Mouse (Mus musculus): ENCODE data around the gene Slc12a8. TPM values are rescaled to one million over a fixed set of nuclear protein-coding genes. Genes with fewer than 3 reads are reported as not detected.
A peak's percentile ranks its signal among the peaks of the same experiment; 100 is the strongest.
"Not testable (repeated sequence)": the region's sequence is repeated elsewhere in the genome, so short reads cannot be mapped to it uniquely, and the experiment has no call there.

The Slc12a8 gene
- polyA plus RNA-seq, 1 experiment from 2014 or later: 0.92 TPM

GRCm38 (mm10) chr16:33508082-33508481, 9.0 kb upstream of the Slc12a8 start:
- no peaks in the 10 kb centered on the region for H3K27me3 ChIP-seq (replicated peaks; ENCODE audit: control insufficient read depth, insufficient read depth, low read length)
- no peak overlapping the region for H3K4me3 ChIP-seq (replicated peaks; ENCODE audit: low read length)
- no peak overlapping the region for H3K4me2 ChIP-seq (ENCODE audit: low read length)
- no peaks in the 10 kb centered on the region for H3K4me1 ChIP-seq (replicated peaks; ENCODE audit: control insufficient read depth, insufficient read depth, low read length)
- no peak overlapping the region for H3K9ac ChIP-seq (replicated peaks; ENCODE audit: low read depth, low read length)
- no peak for ATAC-seq
- 92% methylated on average over 4 of the region's 4 CpGs for WGBS
- H3K9me3 ChIP-seq (ENCODE audit: control insufficient read depth, low read length): no peaks in the 10 kb centered on the region
- H3K36me3 ChIP-seq (ENCODE audit: control insufficient read depth, insufficient read depth): no peaks in the 10 kb centered on the region
- H3K27ac ChIP-seq (ENCODE audit: low read length): no peak overlapping the region

- 92% methylated on average over 2 of the region's 2 CpGs for WGBS
- H3K27me3 ChIP-seq (replicated peaks; ENCODE audit: control insufficient read depth, insufficient read depth, low read length); H3K4me1 ChIP-seq (replicated peaks; ENCODE audit: control insufficient read depth, insufficient read depth, low read length); H3K4me2 ChIP-seq (ENCODE audit: low read length); H3K36me3 ChIP-seq (ENCODE audit: control insufficient read depth, insufficient read depth); H3K27ac ChIP-seq (ENCODE audit: low read length); H3K4me3 ChIP-seq (replicated peaks; ENCODE audit: low read length); H3K9me3 ChIP-seq (ENCODE audit: control insufficient read depth, low read length); H3K9ac ChIP-seq (replicated peaks; ENCODE audit: low read depth, low read length); ATAC-seq: not testable (repeated sequence)
Observed at GRCm38 (mm10) chr16:33509231-33509630, 7.9 kb upstream of the Slc12a8 start.

GRCm38 (mm10) chr16:33510856-33511255, 6.3 kb upstream of the Slc12a8 start:
- H3K4me1 ChIP-seq (replicated peaks; ENCODE audit: control insufficient read depth, insufficient read depth, low read length); H3K4me3 ChIP-seq (replicated peaks; ENCODE audit: low read length); H3K27ac ChIP-seq (ENCODE audit: low read length); H3K27me3 ChIP-seq (replicated peaks; ENCODE audit: control insufficient read depth, insufficient read depth, low read length); H3K9me3 ChIP-seq (ENCODE audit: control insufficient read depth, low read length); ATAC-seq; H3K4me2 ChIP-seq (ENCODE audit: low read length); H3K36me3 ChIP-seq (ENCODE audit: control insufficient read depth, insufficient read depth); H3K9ac ChIP-seq (replicated peaks; ENCODE audit: low read depth, low read length): not testable (repeated sequence)
- 85% methylated on average over 4 of the region's 4 CpGs for WGBS

- Histone ChIP-seq H3K4me2 (ENCODE audit: low read length) (no peak overlapping the region), H3K4me3 (replicated peaks; ENCODE audit: low read length) (no peak overlapping the region), H3K36me3 (ENCODE audit: control insufficient read depth, insufficient read depth) (no peaks in the 10 kb centered on the region), H3K9me3 (ENCODE audit: control insufficient read depth, low read length) (no peaks in the 10 kb centered on the region), H3K27ac (ENCODE audit: low read length) (no peak overlapping the region), H3K27me3 (replicated peaks; ENCODE audit: control insufficient read depth, insufficient read depth, low read length) (no peaks in the 10 kb centered on the region), H3K9ac (replicated peaks; ENCODE audit: low read depth, low read length) (no peak overlapping the region), H3K4me1 (replicated peaks; ENCODE audit: control insufficient read depth, insufficient read depth, low read length) (peaks cover 13% of the 10 kb centered on the region)
- WGBS: 93% methylated on average over 6 of the region's 6 CpGs
- no peak for ATAC-seq
Observed at GRCm38 (mm10) chr16:33512555-33512954, 4.6 kb upstream of the Slc12a8 start.

- Histone ChIP-seq H3K36me3 (ENCODE audit: control insufficient read depth, insufficient read depth) (no peaks in the 10 kb centered on the region), H3K9ac (replicated peaks; ENCODE audit: low read depth, low read length) (peak overlapping the region; percentile 63), H3K4me3 (replicated peaks; ENCODE audit: low read length) (peak overlapping the region; percentile 39), H3K27ac (ENCODE audit: low read length) (no peak overlapping the region), H3K9me3 (ENCODE audit: control insufficient read depth, low read length) (no peaks in the 10 kb centered on the region), H3K4me2 (ENCODE audit: low read length) (peak overlapping the region; percentile 60), H3K4me1 (replicated peaks; ENCODE audit: control insufficient read depth, insufficient read depth, low read length) (peaks cover 18% of the 10 kb centered on the region), H3K27me3 (replicated peaks; ENCODE audit: control insufficient read depth, insufficient read depth, low read length) (no peaks in the 10 kb centered on the region)
- 23% methylated on average over 4 of the region's 4 CpGs for WGBS
- no peak for ATAC-seq
Observed at GRCm38 (mm10) chr16:33517627-33518026, 499 bp downstream of the Slc12a8 start.

GRCm38 (mm10) chr16:33518236-33518635, 1.1 kb downstream of the Slc12a8 start:
- no peak overlapping the region for H3K4me3 ChIP-seq (replicated peaks; ENCODE audit: low read length)
- H3K27me3 ChIP-seq (replicated peaks; ENCODE audit: control insufficient read depth, insufficient read depth, low read length): no peaks in the 10 kb centered on the region
- no peak for ATAC-seq
- no peak overlapping the region for H3K4me2 ChIP-seq (ENCODE audit: low read length)
- H3K4me1 ChIP-seq (replicated peaks; ENCODE audit: control insufficient read depth, insufficient read depth, low read length): peaks cover 18% of the 10 kb centered on the region
- no peak overlapping the region for H3K27ac ChIP-seq (ENCODE audit: low read length)
- H3K36me3 ChIP-seq (ENCODE audit: control insufficient read depth, insufficient read depth): no peaks in the 10 kb centered on the region
- no peaks in the 10 kb centered on the region for H3K9me3 ChIP-seq (ENCODE audit: control insufficient read depth, low read length)
- H3K9ac ChIP-seq (replicated peaks; ENCODE audit: low read depth, low read length): no peak overlapping the region
- 77% methylated on average over 7 of the region's 7 CpGs for WGBS

GRCm38 (mm10) chr16:33519916-33520568, 2.9 kb downstream of the Slc12a8 start:
- Histone ChIP-seq H3K4me3 (replicated peaks; ENCODE audit: low read length) (no peak overlapping the region), H3K9me3 (ENCODE audit: control insufficient read depth, low read length) (no peaks in the 10 kb centered on the region), H3K27ac (ENCODE audit: low read length) (no peak overlapping the region; the same call in 1 of the 2 replicates), H3K36me3 (ENCODE audit: control insufficient read depth, insufficient read depth) (no peaks in the 10 kb centered on the region), H3K9ac (replicated peaks; ENCODE audit: low read depth, low read length) (no peak overlapping the region), H3K4me1 (replicated peaks; ENCODE audit: control insufficient read depth, insufficient read depth, low read length) (peaks cover 18% of the 10 kb centered on the region), H3K4me2 (ENCODE audit: low read length) (no peak overlapping the region), H3K27me3 (replicated peaks; ENCODE audit: control insufficient read depth, insufficient read depth, low read length) (no peaks in the 10 kb centered on the region)
- 74% methylated on average over 6 of the region's 6 CpGs for WGBS
- no peak for ATAC-seq

GRCm38 (mm10) chr16:33522516-33522915, 5.4 kb downstream of the Slc12a8 start:
- H3K4me1 ChIP-seq (replicated peaks; ENCODE audit: control insufficient read depth, insufficient read depth, low read length): peaks cover 5% of the 10 kb centered on the region
- H3K9me3 ChIP-seq (ENCODE audit: control insufficient read depth, low read length): no peaks in the 10 kb centered on the region
- H3K27me3 ChIP-seq (replicated peaks; ENCODE audit: control insufficient read depth, insufficient read depth, low read length): no peaks in the 10 kb centered on the region
- H3K27ac ChIP-seq (ENCODE audit: low read length): no peak overlapping the region
- H3K4me2 ChIP-seq (ENCODE audit: low read length): no peak overlapping the region
- no peak overlapping the region for H3K9ac ChIP-seq (replicated peaks; ENCODE audit: low read depth, low read length)
- H3K36me3 ChIP-seq (ENCODE audit: control insufficient read depth, insufficient read depth): no peaks in the 10 kb centered on the region
- H3K4me3 ChIP-seq (replicated peaks; ENCODE audit: low read length): no peak overlapping the region
- WGBS: 65% methylated on average over 4 of the region's 4 CpGs
- no peak for ATAC-seq

- H3K4me3 ChIP-seq (replicated peaks; ENCODE audit: low read length): no peak overlapping the region
- ATAC-seq: no peak
- WGBS: 57% methylated on average over 10 of the region's 10 CpGs
Observed at GRCm38 (mm10) chr16:33523571-33523970, 6.4 kb downstream of the Slc12a8 start.

More at GRCm38 (mm10) chr16:33523571-33523970, 6.4 kb downstream of the Slc12a8 start:
- no peak overlapping the region for H3K27ac ChIP-seq (ENCODE audit: low read length)
- H3K9me3 ChIP-seq (ENCODE audit: control insufficient read depth, low read length): peaks cover 4% of the 10 kb centered on the region; the same call in 1 of the 2 replicates
- no peak overlapping the region for H3K4me2 ChIP-seq (ENCODE audit: low read length)
- H3K27me3 ChIP-seq (replicated peaks; ENCODE audit: control insufficient read depth, insufficient read depth, low read length): no peaks in the 10 kb centered on the region
- H3K9ac ChIP-seq (replicated peaks; ENCODE audit: low read depth, low read length): no peak overlapping the region
- H3K4me1 ChIP-seq (replicated peaks; ENCODE audit: control insufficient read depth, insufficient read depth, low read length): 0 out of 2 replicates have a peak, but pooled peaks cover 3% of the 10 kb centered on the region
- H3K36me3 ChIP-seq (ENCODE audit: control insufficient read depth, insufficient read depth): no peaks in the 10 kb centered on the region
